Mouse (Mus musculus): ENCODE measurements at regions not wholly inside any gene's neighbourhood (a gene's known extent, or its start where the extent isn't known, plus 50 kb on each side); places are given as distances from the start of the nearest gene placed in this dataset.

DNA sequence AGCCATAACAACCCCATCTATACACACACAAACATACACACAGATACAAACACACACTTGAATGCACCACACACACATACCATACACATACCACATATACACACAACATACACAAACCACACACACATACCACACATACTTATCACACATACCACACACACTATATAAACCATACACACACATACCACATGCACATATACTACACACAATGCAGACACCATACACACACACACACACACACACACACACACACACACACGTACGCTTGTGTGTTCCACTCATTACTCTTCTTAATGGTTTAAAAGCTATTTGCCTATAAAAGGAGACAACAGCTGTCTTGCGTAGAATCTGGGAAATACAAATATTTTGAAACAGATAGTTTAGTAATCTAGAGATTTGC lies 83.1 kb upstream of the Gm6993 start:
- Histone ChIP-seq H3K27me3 (replicated peaks) (no peaks in the 10 kb centered on the region), H3K4me2 (no peak overlapping the region), H3K36me3 (no peaks in the 10 kb centered on the region), H3K9me3 (replicated peaks) (no peaks in the 10 kb centered on the region), H3K4me3 (no peak overlapping the region), H3K4me1 (no peaks in the 10 kb centered on the region), H3K9ac (no peak overlapping the region), H3K27ac (no peak overlapping the region)
- 78% methylated on average over 3 of the region's 3 CpGs for WGBS (ENCODE audit: insufficient replicate concordance)
- no peak for ATAC-seq

DNA sequence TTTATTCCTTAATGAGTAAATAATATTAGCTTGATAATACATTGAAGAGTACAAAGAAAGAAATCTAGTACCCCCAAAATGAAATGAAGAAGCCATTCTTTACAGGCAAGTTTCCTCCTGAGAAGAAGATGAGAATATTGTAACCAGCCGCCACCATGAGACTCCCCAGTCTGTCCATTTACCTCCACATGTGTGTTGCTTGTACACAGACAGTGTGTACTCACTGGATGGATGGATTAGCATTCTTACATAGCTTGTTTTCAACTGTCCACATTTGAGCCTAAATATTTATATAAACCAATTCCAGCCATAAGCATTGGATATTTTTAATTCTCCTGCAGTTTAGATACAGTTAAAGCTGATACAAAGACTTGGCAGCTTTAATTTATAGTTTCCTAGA lies 82.7 kb upstream of the Gm6993 start:
- Histone ChIP-seq H3K27me3 (replicated peaks) (no peaks in the 10 kb centered on the region), H3K27ac (no peak overlapping the region), H3K4me3 (no peak overlapping the region), H3K36me3 (no peaks in the 10 kb centered on the region), H3K4me1 (no peaks in the 10 kb centered on the region), H3K9ac (no peak overlapping the region), H3K9me3 (replicated peaks) (no peaks in the 10 kb centered on the region), H3K4me2 (no peak overlapping the region)
- ATAC-seq, result no peak
- WGBS (ENCODE audit: insufficient replicate concordance), result 76% methylated on average over 1 of the region's 1 CpGs

- 64% methylated on average over 4 of the region's 4 CpGs for WGBS (ENCODE audit: insufficient replicate concordance)
- no peak for ATAC-seq
- Histone ChIP-seq H3K9me3 (replicated peaks) (no peaks in the 10 kb centered on the region), H3K36me3 (no peaks in the 10 kb centered on the region), H3K27me3 (replicated peaks) (no peaks in the 10 kb centered on the region), H3K4me1 (no peaks in the 10 kb centered on the region), H3K27ac (no peak overlapping the region), H3K4me3 (no peak overlapping the region), H3K4me2 (no peak overlapping the region), H3K9ac (no peak overlapping the region)
Measured at GRCm38 (mm10) chr12:31158885-31159284, 81.7 kb upstream of the Gm6993 start.

GRCm38 (mm10) chr12:31159378-31159777 lies 81.2 kb upstream of the Gm6993 start:
- H3K4me1 ChIP-seq, result no peaks in the 10 kb centered on the region
- no peak overlapping the region for H3K4me3 ChIP-seq
- H3K27ac ChIP-seq, result no peak overlapping the region
- WGBS (ENCODE audit: insufficient replicate concordance), result 65% methylated on average over 7 of the region's 7 CpGs
- H3K27me3 ChIP-seq (replicated peaks), result no peaks in the 10 kb centered on the region
- no peak overlapping the region for H3K9ac ChIP-seq
- no peaks in the 10 kb centered on the region for H3K9me3 ChIP-seq (replicated peaks)
- ATAC-seq, result no peak
- H3K4me2 ChIP-seq, result no peak overlapping the region
- H3K36me3 ChIP-seq, result no peaks in the 10 kb centered on the region

GRCm38 (mm10) chr12:31168221-31168890 lies 72.2 kb upstream of the Gm6993 start:
- no peak overlapping the region for H3K4me2 ChIP-seq
- ATAC-seq, result no peak
- WGBS (ENCODE audit: insufficient replicate concordance), result 59% methylated on average over 4 of the region's 4 CpGs
- H3K9ac ChIP-seq, result no peak overlapping the region
- H3K27ac ChIP-seq, result no peak overlapping the region
- H3K27me3 ChIP-seq (replicated peaks), result no peaks in the 10 kb centered on the region
- no peaks in the 10 kb centered on the region for H3K9me3 ChIP-seq (replicated peaks)
- no peaks in the 10 kb centered on the region for H3K36me3 ChIP-seq
- H3K4me3 ChIP-seq, result no peak overlapping the region
- no peaks in the 10 kb centered on the region for H3K4me1 ChIP-seq

DNA sequence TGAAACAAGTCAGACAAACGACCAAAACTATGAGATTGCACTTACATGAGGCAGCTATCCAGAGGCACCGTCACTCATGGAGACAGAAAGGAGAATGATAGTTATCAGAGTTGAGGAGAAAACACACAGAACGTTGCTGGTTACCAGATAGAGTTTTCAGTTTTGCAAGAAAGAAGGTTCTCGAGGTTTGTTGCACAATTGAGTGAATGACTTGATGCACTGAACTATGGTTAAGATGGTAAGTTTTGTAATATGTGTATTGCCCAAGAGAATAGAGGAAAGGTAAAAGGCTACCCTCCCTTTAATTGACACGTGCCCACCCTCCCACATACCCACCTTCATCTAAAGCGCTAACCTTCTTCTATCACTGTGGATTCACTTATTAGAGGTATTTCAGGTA lies 70.5 kb upstream of the Gm6993 start:
- Histone ChIP-seq H3K36me3 (no peaks in the 10 kb centered on the region), H3K4me3 (no peak overlapping the region), H3K4me1 (no peaks in the 10 kb centered on the region), H3K9me3 (replicated peaks) (no peaks in the 10 kb centered on the region), H3K27me3 (replicated peaks) (no peaks in the 10 kb centered on the region), H3K27ac (no peak overlapping the region), H3K4me2 (no peak overlapping the region), H3K9ac (no peak overlapping the region)
- no peak for ATAC-seq
- 49% methylated on average over 6 of the region's 6 CpGs for WGBS (ENCODE audit: insufficient replicate concordance)

- H3K4me1 ChIP-seq, result no peaks in the 10 kb centered on the region
- H3K9me3 ChIP-seq (replicated peaks), result no peaks in the 10 kb centered on the region
- no peak overlapping the region for H3K9ac ChIP-seq
- no peak overlapping the region for H3K4me3 ChIP-seq
- WGBS (ENCODE audit: insufficient replicate concordance), result 73% methylated on average over 10 of the region's 10 CpGs
- no peak for ATAC-seq
- no peak overlapping the region for H3K4me2 ChIP-seq
- H3K27ac ChIP-seq, result no peak overlapping the region
- H3K27me3 ChIP-seq (replicated peaks), result no peaks in the 10 kb centered on the region
- H3K36me3 ChIP-seq, result no peaks in the 10 kb centered on the region
Measured at GRCm38 (mm10) chr12:31170546-31171160, 69.9 kb upstream of the Gm6993 start.

GRCm38 (mm10) chr12:31171992-31172391 lies 68.6 kb upstream of the Gm6993 start:
- Histone ChIP-seq H3K9me3 (replicated peaks) (no peaks in the 10 kb centered on the region), H3K9ac (no peak overlapping the region), H3K4me1 (no peaks in the 10 kb centered on the region), H3K27ac (no peak overlapping the region), H3K27me3 (replicated peaks) (no peaks in the 10 kb centered on the region), H3K4me3 (no peak overlapping the region), H3K4me2 (no peak overlapping the region), H3K36me3 (no peaks in the 10 kb centered on the region)
- WGBS (ENCODE audit: insufficient replicate concordance), result 66% methylated on average over 4 of the region's 4 CpGs
- no peak for ATAC-seq

- Histone ChIP-seq H3K9ac (no peak overlapping the region), H3K27ac (no peak overlapping the region), H3K4me2 (no peak overlapping the region), H3K4me3 (no peak overlapping the region), H3K9me3 (replicated peaks) (no peaks in the 10 kb centered on the region), H3K4me1 (no peaks in the 10 kb centered on the region), H3K36me3 (no peaks in the 10 kb centered on the region), H3K27me3 (replicated peaks) (no peaks in the 10 kb centered on the region)
- ATAC-seq, result no peak
- 50% methylated on average over 4 of the region's 4 CpGs for WGBS (ENCODE audit: insufficient replicate concordance)
Measured at GRCm38 (mm10) chr12:31172451-31173318, 67.9 kb upstream of the Gm6993 start.

- 74% methylated on average over 5 of the region's 5 CpGs for WGBS (ENCODE audit: insufficient replicate concordance)
- Histone ChIP-seq H3K9ac (no peak overlapping the region), H3K4me2 (no peak overlapping the region), H3K4me3 (no peak overlapping the region), H3K27ac (no peak overlapping the region), H3K36me3 (no peaks in the 10 kb centered on the region), H3K4me1 (no peaks in the 10 kb centered on the region), H3K9me3 (replicated peaks) (no peaks in the 10 kb centered on the region), H3K27me3 (replicated peaks) (no peaks in the 10 kb centered on the region)
- ATAC-seq, result no peak
Measured at GRCm38 (mm10) chr12:31173512-31173911, 67.1 kb upstream of the Gm6993 start.

GRCm38 (mm10) chr12:31179536-31179935 lies 61.0 kb upstream of the Gm6993 start:
- no peak overlapping the region for H3K4me2 ChIP-seq
- H3K27me3 ChIP-seq (replicated peaks), result no peaks in the 10 kb centered on the region
- H3K4me3 ChIP-seq, result no peak overlapping the region
- ATAC-seq, result no peak
- no peaks in the 10 kb centered on the region for H3K36me3 ChIP-seq
- no peaks in the 10 kb centered on the region for H3K4me1 ChIP-seq
- no peak overlapping the region for H3K27ac ChIP-seq
- 63% methylated on average over 6 of the region's 6 CpGs for WGBS (ENCODE audit: insufficient replicate concordance)
- no peaks in the 10 kb centered on the region for H3K9me3 ChIP-seq (replicated peaks)
- H3K9ac ChIP-seq, result no peak overlapping the region

DNA sequence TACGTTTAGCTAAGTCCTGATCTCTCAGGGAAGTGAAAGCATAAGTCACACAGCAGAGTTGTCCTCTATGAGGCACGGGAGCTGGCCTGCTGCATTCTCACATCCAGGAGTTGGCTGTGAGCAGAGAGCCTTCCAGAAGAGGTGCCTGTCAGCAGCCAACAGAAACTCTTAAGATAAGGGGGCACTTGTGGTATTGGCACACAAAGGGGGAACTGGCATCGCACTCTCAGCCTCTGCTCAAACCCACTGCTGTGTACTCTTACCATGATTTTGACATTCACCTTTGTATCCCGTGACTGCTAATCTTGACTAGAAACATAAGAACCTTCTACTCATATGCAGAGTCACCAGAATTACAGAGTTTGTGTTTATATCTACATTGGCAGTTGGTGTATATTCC lies 56.9 kb upstream of the Gm6993 start:
- Histone ChIP-seq H3K4me1 (no peaks in the 10 kb centered on the region), H3K9me3 (replicated peaks) (no peaks in the 10 kb centered on the region), H3K4me3 (no peak overlapping the region), H3K36me3 (no peaks in the 10 kb centered on the region), H3K27ac (no peak overlapping the region), H3K4me2 (no peak overlapping the region), H3K27me3 (replicated peaks) (no peaks in the 10 kb centered on the region), H3K9ac (no peak overlapping the region)
- ATAC-seq, result no peak
- 46% methylated on average over 4 of the region's 4 CpGs for WGBS (ENCODE audit: insufficient replicate concordance)

All from liver, embryonic 12.5 days (tissue).